Mouse (Mus musculus): ENCODE results near the gene P2ry13. TPM values are rescaled to one million over a fixed set of nuclear protein-coding genes. Genes with fewer than 3 reads are reported as not detected.

The P2ry13 gene
- polyA plus RNA-seq, 1 experiment from 2014 or later = 0.49 TPM

- Histone ChIP-seq H3K4me2 (no peak overlapping the region), H3K9ac (ENCODE audit: low read depth, low read length) (no peak overlapping the region), H3K9me3 (replicated peaks; ENCODE audit: control insufficient read depth, low read length) (no peaks in the 10 kb centered on the region), H3K4me3 (ENCODE audit: low read depth, low read length) (no peak overlapping the region), H3K27me3 (ENCODE audit: control insufficient read depth, insufficient read depth, low read length) (no peaks in the 10 kb centered on the region), H3K4me1 (ENCODE audit: control insufficient read depth, insufficient read depth, low read length) (peaks cover 20% of the 10 kb centered on the region), H3K36me3 (ENCODE audit: control insufficient read depth, insufficient read depth, low read length) (no peaks in the 10 kb centered on the region), H3K27ac (ENCODE audit: low read depth, low read length) (0 out of 2 replicates have a peak overlapping the region, but pooled peaks have one; percentile 51)
- 71% methylated on average over 4 of the region's 4 CpGs for WGBS (ENCODE audit: insufficient replicate concordance)
- ATAC-seq (replicated peaks; ENCODE audit: insufficient number of reproducible peaks, low FRiP score, low TSS enrichment) = no peak
Measured at GRCm38 (mm10) chr3:59205941-59206340, 4.7 kb downstream of the P2ry13 start.

- 26% methylated on average over 11 of the region's 11 CpGs for WGBS (ENCODE audit: insufficient replicate concordance)
- Histone ChIP-seq H3K4me1 (ENCODE audit: control insufficient read depth, insufficient read depth, low read length) (peaks cover 20% of the 10 kb centered on the region), H3K9me3 (replicated peaks; ENCODE audit: control insufficient read depth, low read length) (no peaks in the 10 kb centered on the region), H3K4me3 (ENCODE audit: low read depth, low read length) (no peak overlapping the region), H3K36me3 (ENCODE audit: control insufficient read depth, insufficient read depth, low read length) (no peaks in the 10 kb centered on the region), H3K4me2 (0 out of 2 replicates have a peak overlapping the region, but pooled peaks have one; percentile 1), H3K9ac (ENCODE audit: low read depth, low read length) (no peak overlapping the region), H3K27me3 (ENCODE audit: control insufficient read depth, insufficient read depth, low read length) (no peaks in the 10 kb centered on the region), H3K27ac (ENCODE audit: low read depth, low read length) (peak overlapping the region; percentile 51)
- no peak for ATAC-seq (replicated peaks; ENCODE audit: insufficient number of reproducible peaks, low FRiP score, low TSS enrichment)
Measured at GRCm38 (mm10) chr3:59204719-59205503, 5.8 kb downstream of the P2ry13 start.

GRCm38 (mm10) chr3:59203802-59204520 is 6.7 kb downstream of the P2ry13 start:
- 45% methylated on average over 8 of the region's 8 CpGs for WGBS (ENCODE audit: insufficient replicate concordance)
- Histone ChIP-seq H3K9me3 (replicated peaks; ENCODE audit: control insufficient read depth, low read length) (no peaks in the 10 kb centered on the region), H3K4me1 (ENCODE audit: control insufficient read depth, insufficient read depth, low read length) (peaks cover 20% of the 10 kb centered on the region), H3K27me3 (ENCODE audit: control insufficient read depth, insufficient read depth, low read length) (no peaks in the 10 kb centered on the region), H3K27ac (ENCODE audit: low read depth, low read length) (peak overlapping the region; percentile 41), H3K9ac (ENCODE audit: low read depth, low read length) (no peak overlapping the region), H3K4me2 (no peak overlapping the region), H3K36me3 (ENCODE audit: control insufficient read depth, insufficient read depth, low read length) (no peaks in the 10 kb centered on the region), H3K4me3 (ENCODE audit: low read depth, low read length) (no peak overlapping the region)
- ATAC-seq (replicated peaks; ENCODE audit: insufficient number of reproducible peaks, low FRiP score, low TSS enrichment) = no peak; the same call in 1 of the 2 replicates

GRCm38 (mm10) chr3:59197329-59197948 is 13.2 kb downstream of the P2ry13 start:
- Histone ChIP-seq H3K36me3 (ENCODE audit: control insufficient read depth, insufficient read depth, low read length) (no peaks in the 10 kb centered on the region), H3K27ac (ENCODE audit: low read depth, low read length) (no peak overlapping the region), H3K9me3 (replicated peaks; ENCODE audit: control insufficient read depth, low read length) (no peaks in the 10 kb centered on the region), H3K4me2 (no peak overlapping the region), H3K27me3 (ENCODE audit: control insufficient read depth, insufficient read depth, low read length) (no peaks in the 10 kb centered on the region), H3K4me1 (ENCODE audit: control insufficient read depth, insufficient read depth, low read length) (no peaks in the 10 kb centered on the region), H3K4me3 (ENCODE audit: low read depth, low read length) (no peak overlapping the region), H3K9ac (ENCODE audit: low read depth, low read length) (no peak overlapping the region)
- 73% methylated on average over 4 of the region's 4 CpGs for WGBS (ENCODE audit: insufficient replicate concordance)
- no peak for ATAC-seq (replicated peaks; ENCODE audit: insufficient number of reproducible peaks, low FRiP score, low TSS enrichment)

GRCm38 (mm10) chr3:59194938-59195337 is 15.7 kb downstream of the P2ry13 start, which contains the start of gene Gpr87:
Gpr87 (minus strand) TSS chr3:59195104.
- ATAC-seq (replicated peaks; ENCODE audit: insufficient number of reproducible peaks, low FRiP score, low TSS enrichment) = no peak
- Histone ChIP-seq H3K4me2 (no peak within 1 kb of the TSS), H3K9me3 (replicated peaks; ENCODE audit: control insufficient read depth, low read length) (no peaks in the 10 kb centered on the region), H3K27ac (ENCODE audit: low read depth, low read length) (no peak within 1 kb of the TSS), H3K4me1 (ENCODE audit: control insufficient read depth, insufficient read depth, low read length) (no peaks in the 10 kb centered on the region), H3K4me3 (ENCODE audit: low read depth, low read length) (no peak within 1 kb of the TSS), H3K36me3 (ENCODE audit: control insufficient read depth, insufficient read depth, low read length) (no peaks in the 10 kb centered on the region), H3K27me3 (ENCODE audit: control insufficient read depth, insufficient read depth, low read length) (no peaks in the 10 kb centered on the region), H3K9ac (ENCODE audit: low read depth, low read length) (no peak within 1 kb of the TSS)
- 82% methylated on average over 7 of the region's 7 CpGs for WGBS (ENCODE audit: insufficient replicate concordance)

- no peak overlapping the region for H3K4me3 ChIP-seq (ENCODE audit: low read depth, low read length)
- no peaks in the 10 kb centered on the region for H3K4me1 ChIP-seq (ENCODE audit: control insufficient read depth, insufficient read depth, low read length)
- no peak overlapping the region for H3K9ac ChIP-seq (ENCODE audit: low read depth, low read length)
- no peak overlapping the region for H3K27ac ChIP-seq (ENCODE audit: low read depth, low read length)
- H3K27me3 ChIP-seq (ENCODE audit: control insufficient read depth, insufficient read depth, low read length) = no peaks in the 10 kb centered on the region
- no peak for ATAC-seq (replicated peaks; ENCODE audit: insufficient number of reproducible peaks, low FRiP score, low TSS enrichment)
- no peaks in the 10 kb centered on the region for H3K36me3 ChIP-seq (ENCODE audit: control insufficient read depth, insufficient read depth, low read length)
- H3K9me3 ChIP-seq (replicated peaks; ENCODE audit: control insufficient read depth, low read length) = no peaks in the 10 kb centered on the region
- H3K4me2 ChIP-seq = no peak overlapping the region
- 88% methylated on average over 7 of the region's 7 CpGs for WGBS (ENCODE audit: insufficient replicate concordance)
Measured at GRCm38 (mm10) chr3:59194099-59194498, 16.6 kb downstream of the P2ry13 start.

GRCm38 (mm10) chr3:59191674-59192073 is 19.0 kb downstream of the P2ry13 start:
- 91% methylated on average over 6 of the region's 6 CpGs for WGBS (ENCODE audit: insufficient replicate concordance)

GRCm38 (mm10) chr3:59187336-59187735 is 23.3 kb downstream of the P2ry13 start:
- no peak for ATAC-seq (replicated peaks; ENCODE audit: insufficient number of reproducible peaks, low FRiP score, low TSS enrichment)
- Histone ChIP-seq H3K27me3 (ENCODE audit: control insufficient read depth, insufficient read depth, low read length) (no peaks in the 10 kb centered on the region), H3K27ac (ENCODE audit: low read depth, low read length) (no peak overlapping the region), H3K36me3 (ENCODE audit: control insufficient read depth, insufficient read depth, low read length) (no peaks in the 10 kb centered on the region), H3K4me2 (no peak overlapping the region), H3K4me1 (ENCODE audit: control insufficient read depth, insufficient read depth, low read length) (no peaks in the 10 kb centered on the region), H3K9me3 (replicated peaks; ENCODE audit: control insufficient read depth, low read length) (no peaks in the 10 kb centered on the region), H3K4me3 (ENCODE audit: low read depth, low read length) (no peak overlapping the region), H3K9ac (ENCODE audit: low read depth, low read length) (no peak overlapping the region)
- WGBS (ENCODE audit: insufficient replicate concordance) = 65% methylated on average over 4 of the region's 4 CpGs

More at GRCm38 (mm10) chr3:59191674-59192073, 19.0 kb downstream of the P2ry13 start:
- H3K4me3 ChIP-seq (ENCODE audit: low read depth, low read length) = no peak overlapping the region
- no peak overlapping the region for H3K4me2 ChIP-seq
- H3K9ac ChIP-seq (ENCODE audit: low read depth, low read length) = no peak overlapping the region
- H3K27ac ChIP-seq (ENCODE audit: low read depth, low read length) = no peak overlapping the region
- H3K4me1 ChIP-seq (ENCODE audit: control insufficient read depth, insufficient read depth, low read length) = no peaks in the 10 kb centered on the region
- no peaks in the 10 kb centered on the region for H3K27me3 ChIP-seq (ENCODE audit: control insufficient read depth, insufficient read depth, low read length)
- H3K9me3 ChIP-seq (replicated peaks; ENCODE audit: control insufficient read depth, low read length) = no peaks in the 10 kb centered on the region
- no peaks in the 10 kb centered on the region for H3K36me3 ChIP-seq (ENCODE audit: control insufficient read depth, insufficient read depth, low read length)
- no peak for ATAC-seq (replicated peaks; ENCODE audit: insufficient number of reproducible peaks, low FRiP score, low TSS enrichment)

All from heart, embryonic 11.5 days (tissue).